Comparison of ENCODE assay signal across 29 mouse cellular contexts in genomic region chr17:37078193-37078592, GRCm38 (mm10). TPM values are rescaled to one million over a fixed set of nuclear protein-coding genes. Genes with fewer than 3 reads are reported as not detected.
DNase-seq lines count a peak whose midpoint lies in the region; ATAC-seq and TF ChIP-seq lines count a peak whose summit lies in the region.
"Had no signal": no experiment of that assay in that cellular context is flagged by ENCODE, and none has a peak within 500 bp of the region (broad histone marks: within the 10 kb centered on the region; RNA-seq: fewer than 3 reads in every experiment).

No protein-coding gene starts in this region.

- peak; percentile 7 to 19 for DNase-seq in layer of hippocampus, postnatal 10 days (ENCODE audit: low spot score in 2 of 2)
- DNase-seq in layer of hippocampus, postnatal 25 days (ENCODE audit: extremely low spot score in 1 of 2, low spot score in 1 of 2): no peak
- DNase-seq in 3T3-L1 (ENCODE audit: low read depth, low spot score) (peak; percentile 25), R1 (ENCODE audit: low read depth, low spot score) (peak; percentile 91)
- DNase-seq in kidney, postnatal 10 days: no peak
- DNase-seq: adrenal gland, adult 2 months; adrenal gland, postnatal 25 days; B cell, adult 2 months; cerebellum, postnatal 14 days; gastrocnemius, postnatal 10 days; heart, adult 2 months had no signal

- H3K4me3 ChIP-seq in E14TG2a.4 (replicated peaks; ENCODE audit: low read length): peak overlapping the region; percentile 23; the same call in 1 of the 2 replicates
- H3K4me3 ChIP-seq in liver, embryonic 12.5 days: no peak overlapping the region
- H3K4me3 ChIP-seq: embryonic facial prominence, embryonic 15.5 days; erythroblast, embryonic 14.5 days; heart, adult 2 months; hindbrain, embryonic 10.5 days; hindbrain, embryonic 15.5 days had no signal

- no peak for ATAC-seq in liver, embryonic 12.5 days
- ATAC-seq: CD4-positive, CD25-positive, alpha-beta regulatory T cell, adult 4 months; intestine, embryonic 16.5 days had no signal

- H3K9me3 ChIP-seq in E14TG2a.4 (ENCODE audit: low read length): no peaks in the 10 kb centered on the region
- H3K9me3 ChIP-seq in liver, embryonic 12.5 days (replicated peaks): no peaks in the 10 kb centered on the region
- H3K9me3 ChIP-seq: embryonic facial prominence, embryonic 15.5 days; forebrain, embryonic 10.5 days; G1E; hindbrain, embryonic 10.5 days; hindbrain, embryonic 15.5 days had no signal

- no peak overlapping the region for H3K9ac ChIP-seq in liver, embryonic 12.5 days
- H3K9ac ChIP-seq: embryonic facial prominence, embryonic 15.5 days; hindbrain, embryonic 15.5 days had no signal

- H3K27me3 ChIP-seq in E14TG2a.4 (ENCODE audit: insufficient read depth, low read length): no peaks in the 10 kb centered on the region
- no peaks in the 10 kb centered on the region for H3K27me3 ChIP-seq in liver, embryonic 12.5 days (replicated peaks)
- H3K27me3 ChIP-seq: embryonic facial prominence, embryonic 15.5 days; hindbrain, embryonic 15.5 days had no signal

- no peak for TF ChIP-seq CTCF in E14TG2a.4 (conservative IDR thresholded peaks at IDR 0.05; ENCODE audit: low read length)

- H3K4me1 ChIP-seq in E14TG2a.4 (replicated peaks; ENCODE audit: low read depth, low read length): peaks cover 84% of the 10 kb centered on the region
- no peaks in the 10 kb centered on the region for H3K4me1 ChIP-seq in liver, embryonic 12.5 days
- H3K4me1 ChIP-seq: embryonic facial prominence, embryonic 15.5 days had no signal

- peaks cover 57% of the 10 kb centered on the region for H3K36me3 ChIP-seq in E14TG2a.4 (ENCODE audit: insufficient read depth, low read length)
- no peaks in the 10 kb centered on the region for H3K36me3 ChIP-seq in liver, embryonic 12.5 days

- H3K4me2 ChIP-seq in liver, embryonic 12.5 days: no peak overlapping the region
- H3K4me2 ChIP-seq: embryonic facial prominence, embryonic 15.5 days; heart, embryonic 11.5 days; hindbrain, embryonic 15.5 days had no signal

- WGBS in liver, embryonic 12.5 days (ENCODE audit: insufficient replicate concordance): 40% methylated on average over 1 of the region's 1 CpGs

- H3K27ac ChIP-seq in liver, embryonic 12.5 days: no peak overlapping the region
- H3K27ac ChIP-seq: embryonic facial prominence, embryonic 15.5 days; forebrain, embryonic 10.5 days; heart, adult 2 months; hindbrain, embryonic 10.5 days had no signal

RNA-seq across cellular contexts. Expression of gene Olfr90, which starts 10.1 kb away (rescaled TPM):
- total RNA-seq in layer of hippocampus, postnatal 10 days (2021): not detected
- total RNA-seq in layer of hippocampus, postnatal 25 days (2021): under 1 TPM in 1 of 2 experiments, not detected in 1; 0.14 TPM
- not detected in 2 replicates for polyA plus RNA-seq in liver, embryonic 12.5 days (2016; fragmentation: Nextera tagmentation; extraction: Ambion mirVana)
- total RNA-seq: adrenal gland, adult 2 months; adrenal gland, postnatal 25 days; common myeloid progenitor, adult 5-6 weeks; gastrocnemius, postnatal 10 days; gastrocnemius, postnatal 4 days; heart, adult 2 months; heart, postnatal 25 days had no signal
- polyA plus RNA-seq: adrenal gland, adult 2 months; embryonic facial prominence, embryonic 11.5 days; erythroblast, embryonic 14.5 days; forebrain, embryonic 10.5 days; forebrain, embryonic 14.5 days; frontal cortex, adult 2 months; G1E; heart, adult 2 months; heart, embryonic 11.5 days; heart, embryonic 16.5 days; intestine, embryonic 16.5 days had no signal

RNA-seq across cellular contexts. Expression of gene Olfr91, which starts 19.9 kb away (rescaled TPM):
- not detected for total RNA-seq in layer of hippocampus, postnatal 10 days (2021)
- total RNA-seq in layer of hippocampus, postnatal 25 days (2021): not detected
- not detected in 2 replicates for polyA plus RNA-seq in liver, embryonic 12.5 days (2016; fragmentation: Nextera tagmentation; extraction: Ambion mirVana)
- total RNA-seq: adrenal gland, adult 2 months; adrenal gland, postnatal 25 days; common myeloid progenitor, adult 5-6 weeks; gastrocnemius, postnatal 10 days; gastrocnemius, postnatal 4 days; heart, adult 2 months; heart, postnatal 25 days had no signal
- polyA plus RNA-seq: adrenal gland, adult 2 months; CD4-positive, CD25-positive, alpha-beta regulatory T cell, adult 4 months; embryonic facial prominence, embryonic 11.5 days; embryonic facial prominence, embryonic 15.5 days; erythroblast, embryonic 14.5 days; forebrain, embryonic 10.5 days; forebrain, embryonic 14.5 days; frontal cortex, adult 2 months; G1E; heart, adult 2 months; heart, embryonic 11.5 days; heart, embryonic 16.5 days; hindbrain, embryonic 10.5 days; hindbrain, embryonic 15.5 days; intestine, embryonic 16.5 days had no signal

RNA-seq across cellular contexts. Expression of gene Gabbr1, which starts 32.4 kb away (rescaled TPM):
- 100 to 1,000 TPM; 594 to 649 TPM for total RNA-seq in layer of hippocampus, postnatal 10 days (2021)
- 100 to 1,000 TPM; 706 to 708 TPM for total RNA-seq in layer of hippocampus, postnatal 25 days (2021)
- 1.1 and 1.6 TPM in 2 replicates for polyA plus RNA-seq in liver, embryonic 12.5 days (2016; fragmentation: Nextera tagmentation; extraction: Ambion mirVana)

RNA-seq across cellular contexts. Expression of gene Olfr92, which starts 41.7 kb away (rescaled TPM):
- not detected for total RNA-seq in layer of hippocampus, postnatal 10 days (2021)
- total RNA-seq in layer of hippocampus, postnatal 25 days (2021): not detected
- polyA plus RNA-seq in liver, embryonic 12.5 days (2016; fragmentation: Nextera tagmentation; extraction: Ambion mirVana): not detected in 2 replicates
- total RNA-seq: adrenal gland, adult 2 months; adrenal gland, postnatal 25 days; common myeloid progenitor, adult 5-6 weeks; G1E; gastrocnemius, postnatal 10 days; gastrocnemius, postnatal 4 days; heart, adult 2 months; heart, postnatal 25 days had no signal
- polyA plus RNA-seq: adrenal gland, adult 2 months; CD4-positive, CD25-positive, alpha-beta regulatory T cell, adult 4 months; embryonic facial prominence, embryonic 11.5 days; embryonic facial prominence, embryonic 15.5 days; erythroblast, embryonic 14.5 days; forebrain, embryonic 10.5 days; forebrain, embryonic 14.5 days; frontal cortex, adult 2 months; G1E; heart, adult 2 months; heart, embryonic 11.5 days; heart, embryonic 16.5 days; hindbrain, embryonic 10.5 days; hindbrain, embryonic 15.5 days; intestine, embryonic 16.5 days had no signal

RNA-seq across cellular contexts. Expression of gene Mog, which starts 55.0 kb away (rescaled TPM):
- total RNA-seq in layer of hippocampus, postnatal 10 days (2021): 1 to 10 TPM; 3.2 to 4.3 TPM
- 100 to 1,000 TPM in 1 of 2 experiments, 10 to 100 TPM in 1; 96.8 to 121 TPM for total RNA-seq in layer of hippocampus, postnatal 25 days (2021)
- not detected in 2 replicates for polyA plus RNA-seq in liver, embryonic 12.5 days (2016; fragmentation: Nextera tagmentation; extraction: Ambion mirVana)
- total RNA-seq: adrenal gland, adult 2 months; adrenal gland, postnatal 25 days; common myeloid progenitor, adult 5-6 weeks; gastrocnemius, postnatal 10 days; gastrocnemius, postnatal 4 days; heart, adult 2 months; heart, postnatal 25 days had no signal
- polyA plus RNA-seq: adrenal gland, adult 2 months; CD4-positive, CD25-positive, alpha-beta regulatory T cell, adult 4 months; embryonic facial prominence, embryonic 15.5 days; erythroblast, embryonic 14.5 days; G1E; heart, adult 2 months; heart, embryonic 11.5 days; heart, embryonic 16.5 days; intestine, embryonic 16.5 days had no signal

Comparison
In these comparisons a context has a peak if more than half of its experiments do, and no peak if none do; other contexts are left out.
1. DNase-seq: peak in layer of hippocampus, postnatal 10 days (2 of 2), 3T3-L1 (single experiment) and R1 (single experiment); none in layer of hippocampus, postnatal 25 days (0 of 2) and kidney, postnatal 10 days (single experiment).